Comparison of ENCODE assay signal across 9 mouse cellular contexts in the genomic region with DNA sequence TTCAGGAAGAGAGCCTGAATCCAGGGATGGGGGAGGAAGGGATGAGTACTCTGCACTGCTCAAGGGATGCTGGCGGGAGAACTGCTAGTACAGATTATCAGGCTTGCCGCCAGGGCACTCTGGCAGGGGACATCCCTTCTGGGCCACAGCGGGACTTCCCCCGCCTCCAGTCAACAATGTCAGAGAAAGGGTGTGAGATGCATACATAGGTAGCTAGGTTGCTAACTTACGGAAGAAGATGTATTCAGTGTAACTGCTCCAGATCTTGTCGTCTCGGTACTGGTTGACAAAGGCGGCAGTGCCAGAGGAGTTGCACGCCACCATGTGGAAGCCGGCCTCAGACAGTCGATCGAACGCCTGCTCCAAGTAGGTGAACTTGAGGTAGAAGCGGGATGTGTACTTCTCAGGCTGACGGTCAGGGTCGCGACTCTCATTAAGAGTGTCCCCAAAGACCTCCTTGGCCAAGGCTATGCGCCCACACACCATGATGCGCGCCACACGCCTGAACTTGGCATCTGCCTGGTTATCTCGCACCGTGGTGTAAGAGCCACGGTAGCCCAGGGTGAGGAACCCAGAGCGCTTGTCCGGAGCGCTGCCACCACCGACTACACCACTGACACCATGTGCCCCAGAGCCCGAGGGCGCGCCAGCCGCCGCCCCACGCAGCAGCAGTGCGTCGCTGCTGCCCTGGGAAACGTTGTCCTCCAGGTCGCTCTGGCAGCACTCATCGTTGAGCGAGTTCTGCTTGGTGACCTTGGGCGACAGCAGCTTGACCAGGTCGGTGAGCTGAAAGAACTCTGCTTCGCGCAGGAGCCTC. TPM values are rescaled to one million over a fixed set of nuclear protein-coding genes. Genes with fewer than 3 reads are reported as not detected.
A peak's percentile ranks its signal among the peaks of the same experiment; 100 is the strongest.
DNase-seq lines count a peak whose midpoint lies in the region; ATAC-seq and TF ChIP-seq lines count a peak whose summit lies in the region.
"Had no signal": no experiment of that assay in that cellular context is flagged by ENCODE, and none has a peak within 500 bp of the region (broad histone marks: within the 10 kb centered on the region; RNA-seq: fewer than 3 reads in every experiment).

No protein-coding gene starts in this region.

- TF ChIP-seq POLR2A in cerebellum, adult 2 months (IDR thresholded peaks at IDR 0.05; ENCODE audit: borderline replicate concordance, insufficient read depth, low read length): peak; percentile 44; the same call in 1 of the 2 replicates

- no peaks in the 10 kb centered on the region for H3K27me3 ChIP-seq in cerebellum, adult 2 months (ENCODE audit: control insufficient read depth, insufficient read depth, low read length)
- H3K27me3 ChIP-seq in hindbrain, postnatal 0 days (ENCODE audit: insufficient read depth, low read length): no peaks in the 10 kb centered on the region

- TF ChIP-seq CTCF in cerebellum, adult 2 months (IDR thresholded peaks at IDR 0.05; ENCODE audit: borderline replicate concordance, insufficient read depth, low read depth, low read length): peak; percentile 68
- peak; percentile 70 for TF ChIP-seq CTCF in hindbrain, postnatal 0 days (IDR thresholded peaks at IDR 0.05; ENCODE audit: low read depth)

- peak; percentile 57 for DNase-seq in R1 (ENCODE audit: low read depth, low spot score)
- peak; percentile 91 to 92 for DNase-seq in cerebellum, adult 2 months
- DNase-seq in forelimb bud, embryonic 11.5 days (ENCODE audit: low read depth, low spot score): peak; percentile 17
- DNase-seq in hindbrain, postnatal 0 days (ENCODE audit: low spot score): peak; percentile 84
- peak; percentile 33 to 56 for DNase-seq in layer of hippocampus, postnatal 36 days
- DNase-seq in lung, postnatal 25 days (ENCODE audit: low spot score): peak; percentile 17
- peak; percentile 56 for DNase-seq in right cerebral cortex, postnatal 4 days
- DNase-seq in urinary bladder, adult 18-20 months (ENCODE audit: low spot score in 2 of 2): no peak

- H3K4me2 ChIP-seq in hindbrain, postnatal 0 days (ENCODE audit: low read depth, low read length): peak overlapping the region; percentile 73

- peaks cover 2% of the 10 kb centered on the region; the same call in 1 of the 2 replicates for H3K4me1 ChIP-seq in cerebellum, adult 2 months (ENCODE audit: control insufficient read depth, insufficient read depth, low read length)
- H3K4me1 ChIP-seq in hindbrain, postnatal 0 days (ENCODE audit: insufficient read depth, low read length): no peaks in the 10 kb centered on the region

- ATAC-seq in hindbrain, postnatal 0 days: peak; percentile 72

- no peaks in the 10 kb centered on the region for H3K36me3 ChIP-seq in hindbrain, postnatal 0 days (ENCODE audit: insufficient read depth, low read length)

- H3K9ac ChIP-seq in hindbrain, postnatal 0 days (replicated peaks; ENCODE audit: low read length): peak overlapping the region; percentile 56

- WGBS in cerebellum, adult 2 months: under 1% methylated on average over 44 of the region's 44 CpGs
- WGBS in hindbrain, postnatal 0 days: under 1% methylated on average over 44 of the region's 44 CpGs

- H3K9me3 ChIP-seq in hindbrain, postnatal 0 days (ENCODE audit: low read length): no peaks in the 10 kb centered on the region

- peak overlapping the region; percentile 97 for H3K4me3 ChIP-seq in cerebellum, adult 2 months (replicated peaks; ENCODE audit: insufficient read depth, low read depth, low read length)
- H3K4me3 ChIP-seq in hindbrain, postnatal 0 days (ENCODE audit: low read length): peak overlapping the region; percentile 56

- peak overlapping the region; percentile 93 for H3K27ac ChIP-seq in cerebellum, adult 2 months (ENCODE audit: insufficient read depth, low read length)
- H3K27ac ChIP-seq in hindbrain, postnatal 0 days: peak overlapping the region; percentile 62

RNA-seq across cellular contexts. Expression of gene Kctd8, which starts 1.2 kb away (rescaled TPM):
- 25.7 and 31.3 TPM in 2 replicates for polyA plus RNA-seq in cerebellum, adult 2 months (2012; rRNA removed)
- total RNA-seq in hindbrain, postnatal 0 days (2014; rRNA removed): 60.2 and 61.4 TPM in 2 replicates
- polyA plus RNA-seq in hindbrain, postnatal 0 days (2015; fragmentation: Nextera tagmentation; extraction: Ambion mirVana): 35.1 and 35.2 TPM in 2 replicates
- 1 to 10 TPM; 5.1 to 5.9 TPM for total RNA-seq in layer of hippocampus, postnatal 36 days (2021)
- total RNA-seq: common myeloid progenitor, adult 5-6 weeks had no signal

Comparison
In these comparisons a context has a peak if more than half of its experiments do, and no peak if none do; other contexts are left out.
1. DNase-seq: peak in R1 (single experiment), cerebellum, adult 2 months (2 of 2), forelimb bud, embryonic 11.5 days (single experiment), hindbrain, postnatal 0 days (single experiment), layer of hippocampus, postnatal 36 days (2 of 2), lung, postnatal 25 days (single experiment) and right cerebral cortex, postnatal 4 days (single experiment); none in urinary bladder, adult 18-20 months (0 of 2).